Mouse (Mus musculus): ENCODE results near the gene Fbxo46. TPM values are rescaled to one million over a fixed set of nuclear protein-coding genes. Genes with fewer than 3 reads are reported as not detected.
"Not testable (repeated sequence)": the region's sequence is repeated elsewhere in the genome, so short reads cannot be mapped to it uniquely, and the experiment has no call there.

Gene Fbxo46
- polyA plus RNA-seq, 1 experiment from 2014 or later = 17.7 TPM

DNA sequence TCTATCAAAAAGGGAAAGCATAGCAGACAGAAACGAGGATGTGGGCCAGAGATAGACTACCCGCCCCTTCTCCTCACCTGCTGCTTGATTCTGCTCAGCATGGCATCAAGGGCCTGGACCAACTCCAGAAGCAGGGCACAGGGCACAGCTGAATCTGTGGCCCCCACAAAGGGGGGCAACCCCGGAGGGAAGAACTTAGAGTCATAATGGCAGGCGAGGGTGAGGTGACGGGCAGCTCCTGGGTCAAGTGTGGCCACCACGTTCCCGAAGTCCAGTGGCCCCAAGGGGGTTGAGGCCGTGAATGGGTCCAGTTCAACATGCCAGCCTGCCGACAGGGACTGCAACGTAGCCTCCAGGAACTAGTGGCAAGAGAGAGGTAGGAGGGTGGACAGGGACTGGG, 27.1 kb downstream of the Fbxo46 start:
- Histone ChIP-seq H3K36me3 (peaks cover 35% of the 10 kb centered on the region), H3K9me3 (no peaks in the 10 kb centered on the region), H3K27me3 (no peaks in the 10 kb centered on the region), H3K4me3 (no peak overlapping the region), H3K4me2 (no peak overlapping the region), H3K4me1 (replicated peaks) (peaks cover 30% of the 10 kb centered on the region), H3K9ac (0 out of 2 replicates have a peak overlapping the region, but pooled peaks have one; percentile 26), H3K27ac (replicated peaks) (no peak overlapping the region)
- no peak for ATAC-seq (ENCODE audit: low read depth)
- 91% methylated on average over 10 of the region's 10 CpGs for WGBS

DNA sequence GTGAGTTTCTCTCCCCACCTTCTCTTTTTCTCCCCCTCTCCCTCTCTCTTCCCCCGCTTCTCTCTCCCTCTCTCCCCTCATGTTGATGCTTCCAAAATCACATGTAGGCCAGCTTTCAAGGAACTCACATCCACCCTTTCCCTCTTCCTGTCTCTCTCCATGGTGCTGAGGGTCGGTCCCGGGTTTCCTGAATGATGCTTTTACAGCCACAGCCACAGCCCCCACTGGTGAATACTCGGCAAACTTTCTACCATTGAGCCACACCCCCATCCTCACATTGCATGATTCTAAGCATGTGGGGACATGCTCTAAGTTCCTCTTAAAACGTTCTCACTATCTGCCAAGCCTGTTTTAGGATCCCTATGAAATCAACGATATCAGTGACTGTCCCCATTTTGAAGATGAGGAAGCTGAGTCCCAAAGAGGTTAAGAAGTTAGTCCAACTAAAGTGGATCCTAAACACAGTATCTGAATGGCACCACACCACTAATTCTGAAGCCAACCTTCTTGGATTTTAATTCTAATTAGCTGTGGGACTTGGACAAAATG, 27.9 kb downstream of the Fbxo46 start:
- Histone ChIP-seq H3K36me3 (peaks cover 35% of the 10 kb centered on the region), H3K27ac (replicated peaks) (no peak overlapping the region), H3K9ac (peak overlapping the region; percentile 79), H3K4me1 (replicated peaks) (peaks cover 30% of the 10 kb centered on the region), H3K9me3 (no peaks in the 10 kb centered on the region), H3K27me3 (no peaks in the 10 kb centered on the region), H3K4me3 (peak overlapping the region; percentile 53), H3K4me2 (peak overlapping the region; percentile 97)
- ATAC-seq (ENCODE audit: low read depth) = no peak
- WGBS = 56% methylated on average over 6 of the region's 6 CpGs

DNA sequence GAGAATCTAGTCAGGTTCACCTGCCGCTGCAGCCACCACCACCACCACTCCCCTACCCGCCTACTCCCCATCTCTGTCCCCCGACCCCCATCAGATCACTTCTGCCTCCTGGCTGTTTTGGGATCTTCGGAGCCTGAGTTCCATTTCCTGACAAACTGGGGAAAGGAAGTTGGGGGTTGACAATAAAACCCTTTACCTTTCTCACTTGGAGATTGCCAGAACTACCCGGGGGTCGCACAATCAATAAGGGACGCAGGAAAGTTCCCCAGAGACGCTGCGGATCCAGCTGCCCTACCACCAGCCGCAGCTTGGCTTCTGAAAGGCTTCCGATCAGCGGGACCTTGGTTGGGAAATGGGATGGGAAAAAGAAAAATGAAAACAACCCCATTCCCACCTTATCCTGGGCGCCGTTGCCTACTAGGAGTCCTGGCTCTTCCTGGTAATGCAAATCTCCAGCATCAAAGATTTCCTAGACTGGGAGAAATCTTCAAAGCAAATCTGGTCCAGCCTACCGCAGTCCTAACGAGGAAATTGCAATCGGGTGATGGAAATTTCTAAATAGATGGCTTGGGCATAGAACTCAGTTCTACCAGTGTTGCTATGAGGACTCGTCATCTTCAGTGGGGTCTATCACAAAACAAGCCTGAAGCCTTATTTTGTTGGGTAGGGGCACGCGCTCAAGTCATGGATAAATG, 28.7 kb downstream of the Fbxo46 start:
- Histone ChIP-seq H3K9ac (peak overlapping the region; percentile 79), H3K4me1 (replicated peaks) (peaks cover 30% of the 10 kb centered on the region), H3K9me3 (no peaks in the 10 kb centered on the region), H3K4me2 (peak overlapping the region; percentile 97), H3K36me3 (peaks cover 36% of the 10 kb centered on the region), H3K27ac (replicated peaks) (peak overlapping the region; percentile 87), H3K4me3 (peak overlapping the region; percentile 53), H3K27me3 (no peaks in the 10 kb centered on the region)
- ATAC-seq (ENCODE audit: low read depth) = no peak
- 12% methylated on average over 20 of the region's 20 CpGs for WGBS

DNA sequence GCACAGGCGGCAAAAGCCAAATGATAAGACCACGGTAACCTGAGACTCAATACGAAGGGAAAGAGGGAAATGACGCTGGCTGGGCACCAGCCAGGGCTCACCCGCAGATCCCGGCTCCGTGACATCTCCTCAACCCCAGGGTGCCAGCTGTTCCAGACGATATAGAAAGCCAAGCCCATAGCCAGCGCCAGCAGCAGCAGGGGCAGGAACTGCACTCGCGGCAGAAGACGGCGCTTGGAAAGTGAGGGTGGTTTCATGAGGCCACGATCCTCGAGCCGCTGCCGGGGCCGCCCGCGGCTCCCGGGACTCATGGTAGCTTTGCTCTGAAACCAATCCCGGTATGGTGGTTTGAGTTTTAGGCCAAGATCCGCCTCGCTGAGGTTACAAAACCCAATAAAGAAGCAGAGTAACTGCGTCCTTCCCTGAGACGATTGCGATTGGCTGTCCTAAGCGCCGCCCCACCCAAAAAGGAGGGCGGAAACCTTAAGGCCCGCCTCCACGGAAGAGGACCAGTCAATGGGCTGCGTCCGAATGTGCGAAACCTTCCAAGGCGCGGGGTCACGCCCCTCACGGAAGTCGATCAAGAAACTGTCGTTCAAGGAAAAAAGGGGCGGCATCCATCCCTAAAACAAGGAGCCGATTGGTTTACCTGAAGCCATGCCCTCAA, 29.3 kb downstream of the Fbxo46 start, which contains the start of gene Qpctl:
Gene Qpctl, minus strand, starts transcription at position 417 of the 667 bp plus-strand sequence.
- peak within 1 kb of the TSS; percentile 87 for H3K27ac ChIP-seq (replicated peaks)
- WGBS = under 1% methylated on average over 43 of the region's 43 CpGs
- H3K9me3 ChIP-seq = no peaks in the 10 kb centered on the region
- H3K36me3 ChIP-seq = peaks cover 42% of the 10 kb centered on the region
- peak within 1 kb of the TSS; percentile 53 for H3K4me3 ChIP-seq
- peak within 1 kb of the TSS; percentile 97 for H3K4me2 ChIP-seq
- H3K27me3 ChIP-seq = no peaks in the 10 kb centered on the region
- peaks cover 30% of the 10 kb centered on the region for H3K4me1 ChIP-seq (replicated peaks)
- peak; percentile 97 for ATAC-seq (ENCODE audit: low read depth)
- H3K9ac ChIP-seq = peak within 1 kb of the TSS; percentile 80

DNA sequence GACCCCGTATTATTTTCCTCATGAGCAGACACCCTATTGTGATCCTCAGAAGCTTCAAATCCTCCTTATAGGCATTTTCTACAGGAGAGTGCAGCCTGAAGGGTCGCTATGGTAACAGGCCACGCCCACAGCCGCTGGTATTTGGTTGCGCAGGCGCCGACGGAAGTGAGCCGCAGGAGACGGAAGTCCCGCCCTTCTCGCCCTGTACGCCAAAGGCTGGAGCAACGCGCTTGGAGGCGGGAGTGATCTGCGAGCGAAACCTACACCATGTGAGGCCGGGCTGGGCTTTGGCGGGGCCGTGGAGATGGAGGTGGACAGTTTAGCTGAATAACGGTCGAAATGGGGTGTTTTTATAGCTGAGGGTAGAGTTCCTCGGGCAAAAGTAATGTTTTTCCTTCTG, 30.0 kb downstream of the Fbxo46 start, which contains the start of gene Snrpd2:
Gene Snrpd2, plus strand, starts transcription at position 97 of the 400 bp plus-strand sequence.
- peaks cover 30% of the 10 kb centered on the region for H3K4me1 ChIP-seq (replicated peaks)
- H3K27ac ChIP-seq (replicated peaks) = peak within 1 kb of the TSS; percentile 87
- H3K4me3 ChIP-seq = peak within 1 kb of the TSS; percentile 53
- no peaks in the 10 kb centered on the region for H3K27me3 ChIP-seq
- 0% methylated on average over 24 of the region's 24 CpGs for WGBS
- H3K9ac ChIP-seq = peak within 1 kb of the TSS; percentile 80
- H3K4me2 ChIP-seq = peak within 1 kb of the TSS; percentile 97
- H3K9me3 ChIP-seq = no peaks in the 10 kb centered on the region
- peaks cover 49% of the 10 kb centered on the region for H3K36me3 ChIP-seq
- peak; percentile 93 for ATAC-seq (ENCODE audit: low read depth)

DNA sequence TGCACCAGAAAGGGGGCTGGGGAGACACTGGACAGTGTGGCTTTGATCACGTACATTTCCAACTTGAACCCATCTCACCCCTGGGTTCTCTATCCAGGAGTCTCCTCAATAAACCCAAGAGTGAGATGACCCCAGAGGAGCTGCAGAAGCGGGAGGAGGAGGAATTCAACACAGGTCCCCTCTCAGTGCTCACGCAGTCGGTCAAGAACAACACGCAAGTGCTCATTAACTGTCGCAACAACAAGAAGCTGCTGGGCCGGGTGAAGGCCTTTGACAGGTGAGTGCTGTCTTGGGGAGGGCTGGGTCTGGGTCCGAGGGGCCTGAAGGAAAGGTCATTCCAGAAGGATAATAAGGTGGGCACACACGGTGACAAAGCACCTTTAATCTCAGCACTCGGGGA, 31.5 kb downstream of the Fbxo46 start:
- H3K27ac ChIP-seq (replicated peaks); H3K27me3 ChIP-seq; ATAC-seq (ENCODE audit: low read depth); H3K9me3 ChIP-seq; H3K9ac ChIP-seq: not testable (repeated sequence)
- Histone ChIP-seq H3K4me2 (peak overlapping the region; percentile 97; the same call in 1 of the 2 replicates), H3K4me1 (replicated peaks) (peaks cover 30% of the 10 kb centered on the region), H3K36me3 (peaks cover 56% of the 10 kb centered on the region), H3K4me3 (0 out of 2 replicates have a peak overlapping the region, but pooled peaks have one; percentile 53)
- WGBS = 93% methylated on average over 10 of the region's 10 CpGs

DNA sequence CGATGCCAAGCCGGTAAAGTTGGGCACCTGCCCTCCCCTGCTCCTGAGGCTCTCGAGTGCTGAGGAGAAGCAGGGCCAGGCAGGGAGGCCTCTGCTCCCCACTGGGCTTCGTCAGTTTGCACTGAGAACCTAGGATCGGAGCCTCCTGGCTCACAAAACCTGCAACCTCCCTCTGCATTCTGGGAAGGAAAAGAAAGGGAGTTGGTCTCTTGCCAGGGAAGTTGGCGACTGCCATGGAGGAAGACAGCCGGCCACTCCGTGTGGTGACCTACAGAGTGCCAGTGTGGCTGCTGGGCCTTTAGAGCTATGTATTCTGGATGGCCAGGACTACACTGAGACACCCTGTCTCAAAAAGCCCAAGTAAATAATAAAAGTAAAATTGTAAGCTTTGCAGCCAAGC, 35.1 kb downstream of the Fbxo46 start:
- WGBS = 81% methylated on average over 8 of the region's 8 CpGs
- Histone ChIP-seq H3K4me1 (replicated peaks) (peaks cover 24% of the 10 kb centered on the region), H3K9me3 (no peaks in the 10 kb centered on the region), H3K27ac (replicated peaks) (no peak overlapping the region), H3K36me3 (peaks cover 49% of the 10 kb centered on the region), H3K4me3 (no peak overlapping the region), H3K27me3 (peaks cover 14% of the 10 kb centered on the region), H3K9ac (no peak overlapping the region), H3K4me2 (no peak overlapping the region)
- no peak for ATAC-seq (ENCODE audit: low read depth)

DNA sequence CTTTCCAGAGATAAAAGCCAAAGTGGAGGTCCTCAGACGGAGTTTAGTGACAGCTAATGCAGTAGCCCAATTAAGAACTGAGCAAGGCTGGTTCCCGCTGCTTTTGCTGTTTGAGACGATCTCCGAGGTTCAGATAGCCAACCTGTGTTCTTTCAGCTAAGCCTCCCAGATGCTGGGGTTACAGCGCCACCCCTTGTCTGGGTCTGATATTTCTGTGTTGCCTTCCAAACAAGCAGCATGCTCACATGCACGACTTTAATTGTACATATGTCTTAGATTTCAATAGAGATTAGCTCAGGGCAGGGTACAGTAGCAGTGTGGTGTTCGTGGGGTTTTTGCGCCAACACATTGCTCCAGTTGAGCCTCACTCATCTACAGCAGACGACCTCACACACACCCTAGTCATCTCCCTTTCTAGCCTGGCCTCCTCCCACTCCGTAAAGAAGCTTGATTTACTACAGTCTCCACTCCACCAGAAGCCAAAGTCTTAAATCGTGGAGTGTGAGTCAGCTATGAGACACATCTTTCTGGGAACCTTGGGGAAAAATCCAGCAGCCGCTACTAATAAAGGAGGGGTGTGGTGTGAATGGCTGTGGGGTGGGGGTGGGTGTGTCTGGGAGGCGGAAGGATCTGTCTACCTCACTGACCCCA, 36.3 kb downstream of the Fbxo46 start:
- WGBS = 55% methylated on average over 13 of the region's 13 CpGs
- ATAC-seq (ENCODE audit: low read depth) = no peak

DNA sequence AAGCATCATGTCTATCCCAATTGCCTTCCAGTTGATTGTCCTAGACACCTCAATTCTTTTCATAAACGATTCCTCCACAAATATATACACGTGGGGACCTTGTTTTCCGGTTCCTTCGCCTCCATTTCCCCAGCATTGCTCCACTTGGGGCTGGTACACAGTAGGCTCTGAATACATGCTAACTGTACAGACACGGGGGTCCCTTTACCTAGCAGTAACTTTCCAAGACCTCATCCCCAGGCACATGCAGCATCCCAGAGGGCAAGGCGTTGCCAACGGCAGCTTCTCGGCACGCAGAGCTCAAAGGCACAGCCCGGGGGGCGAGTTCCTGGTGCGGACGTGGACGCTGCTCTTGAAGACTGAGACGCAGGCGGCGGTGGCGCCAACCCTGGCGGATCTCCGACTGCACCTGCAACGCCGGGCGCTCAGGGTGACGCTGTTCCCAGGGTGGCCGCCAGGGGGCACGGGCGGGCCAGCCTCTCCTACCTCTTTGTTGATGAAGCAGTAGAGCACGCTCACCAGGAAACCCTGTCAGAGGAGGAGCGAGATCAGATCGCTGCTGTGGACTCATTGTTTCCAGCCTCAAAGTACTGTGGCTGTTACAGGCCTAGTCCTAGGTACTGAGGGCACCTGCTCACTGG, 37.6 kb downstream of the Fbxo46 start:
- 6% methylated on average over 30 of the region's 30 CpGs for WGBS
- Histone ChIP-seq H3K4me3 (peak overlapping the region; percentile 13), H3K4me1 (replicated peaks) (peaks cover 22% of the 10 kb centered on the region), H3K36me3 (peaks cover 38% of the 10 kb centered on the region), H3K27me3 (peaks cover 28% of the 10 kb centered on the region), H3K9ac (peak overlapping the region; percentile 61), H3K27ac (replicated peaks) (peak overlapping the region; percentile 73), H3K9me3 (no peaks in the 10 kb centered on the region), H3K4me2 (peak overlapping the region; percentile 46)
- peak; percentile 72 for ATAC-seq (ENCODE audit: low read depth)

More for the DNA sequence above, 36.3 kb downstream of the Fbxo46 start:
- no peaks in the 10 kb centered on the region for H3K9me3 ChIP-seq
- H3K4me3 ChIP-seq = no peak overlapping the region
- no peak overlapping the region for H3K9ac ChIP-seq
- H3K4me1 ChIP-seq (replicated peaks) = peaks cover 22% of the 10 kb centered on the region
- peaks cover 49% of the 10 kb centered on the region for H3K36me3 ChIP-seq
- H3K4me2 ChIP-seq = no peak overlapping the region
- peaks cover 21% of the 10 kb centered on the region for H3K27me3 ChIP-seq
- 0 out of 2 replicates have a peak overlapping the region, but pooled peaks have one; percentile 18 for H3K27ac ChIP-seq (replicated peaks)

DNA sequence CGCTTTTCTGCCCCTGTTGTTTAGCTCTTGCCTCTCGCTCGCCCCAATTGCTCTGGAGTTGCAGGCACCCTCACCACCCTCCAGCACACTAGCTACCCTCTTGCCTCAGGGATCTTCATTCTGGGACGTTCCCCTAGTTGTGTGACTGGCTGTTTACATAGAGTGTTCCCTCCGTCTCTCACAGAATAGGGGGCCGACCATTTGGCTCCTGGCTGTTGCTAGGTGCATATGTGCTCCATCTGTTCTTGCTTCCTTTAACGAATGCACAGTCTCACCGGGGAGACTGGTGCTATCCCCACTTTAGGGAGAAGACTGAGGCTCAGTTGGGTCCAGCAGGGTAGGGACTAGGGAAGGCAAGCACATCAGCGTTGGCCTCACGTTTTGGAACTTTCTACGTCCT, 38.9 kb downstream of the Fbxo46 start:
- Histone ChIP-seq H3K4me3 (no peak overlapping the region), H3K4me2 (no peak overlapping the region)
- 65% methylated on average over 11 of the region's 11 CpGs for WGBS

DNA sequence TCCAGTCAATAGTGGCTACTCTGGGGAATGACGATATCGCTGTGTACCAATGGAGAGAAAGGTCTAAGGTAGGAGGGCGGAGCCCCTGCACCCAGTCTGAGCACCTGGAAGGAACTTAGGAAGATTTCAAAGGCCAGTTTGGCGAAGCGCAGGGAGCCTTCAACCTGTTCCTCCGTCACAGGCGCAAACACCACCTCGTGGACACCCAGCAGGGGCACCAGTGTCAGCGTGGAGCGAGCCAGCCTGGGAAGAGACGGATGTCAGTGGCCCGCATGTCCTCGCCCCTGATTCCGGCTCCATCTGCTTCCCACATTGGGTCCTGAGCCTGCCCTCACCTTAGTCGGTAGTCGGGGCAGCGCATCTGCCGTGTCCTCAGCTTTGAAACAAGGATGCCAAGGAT, 39.8 kb downstream of the Fbxo46 start:
- Histone ChIP-seq H3K4me1 (replicated peaks) (peaks cover 26% of the 10 kb centered on the region), H3K4me2 (peak overlapping the region; percentile 57), H3K4me3 (no peak overlapping the region), H3K27me3 (peaks cover 50% of the 10 kb centered on the region), H3K27ac (replicated peaks) (no peak overlapping the region), H3K9ac (0 out of 2 replicates have a peak overlapping the region, but pooled peaks have one; percentile 13), H3K9me3 (no peaks in the 10 kb centered on the region), H3K36me3 (peaks cover 17% of the 10 kb centered on the region)
- 12% methylated on average over 18 of the region's 18 CpGs for WGBS
- ATAC-seq (ENCODE audit: low read depth) = no peak

More for the DNA sequence above, 38.9 kb downstream of the Fbxo46 start:
- ATAC-seq (ENCODE audit: low read depth) = no peak
- Histone ChIP-seq H3K9me3 (no peaks in the 10 kb centered on the region), H3K9ac (no peak overlapping the region), H3K36me3 (peaks cover 25% of the 10 kb centered on the region), H3K27ac (replicated peaks) (no peak overlapping the region), H3K27me3 (peaks cover 42% of the 10 kb centered on the region), H3K4me1 (replicated peaks) (peaks cover 22% of the 10 kb centered on the region)
